35 mouse cellular contexts compared by ENCODE assay signal in the genomic region with DNA sequence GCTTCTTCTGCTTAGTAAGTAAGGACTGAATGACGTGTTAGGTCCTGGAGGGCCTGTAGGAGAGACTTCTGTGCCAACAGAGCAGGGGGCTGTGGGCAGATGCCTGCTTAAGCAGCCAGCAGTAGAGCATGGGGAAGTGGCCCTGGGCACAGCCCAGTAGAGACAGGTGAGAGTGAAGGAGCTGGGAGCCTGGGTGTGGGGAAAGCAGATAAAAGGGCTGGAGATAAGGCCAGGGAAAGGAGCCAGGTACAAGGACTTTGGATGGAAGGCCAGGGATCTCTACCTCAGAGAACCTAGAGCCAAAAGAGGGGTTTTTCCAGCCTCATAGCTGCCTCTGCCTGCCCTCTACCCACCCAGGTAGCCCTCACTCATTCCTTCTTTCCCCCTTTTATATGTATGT. TPM values are rescaled to one million over a fixed set of nuclear protein-coding genes. Genes with fewer than 3 reads are reported as not detected.
DNase-seq lines count a peak whose midpoint lies in the region; ATAC-seq and TF ChIP-seq lines count a peak whose summit lies in the region.
"Had no signal": no experiment of that assay in that cellular context is flagged by ENCODE, and none has a peak within 500 bp of the region (broad histone marks: within the 10 kb centered on the region; RNA-seq: fewer than 3 reads in every experiment).

No protein-coding gene starts in this region.

- peaks cover 27% of the 10 kb centered on the region; the same call in 1 of the 2 replicates for H3K36me3 ChIP-seq in liver, embryonic 12.5 days
- H3K36me3 ChIP-seq in liver, postnatal 0 days (replicated peaks; ENCODE audit: insufficient read depth, low read length), result no peaks in the 10 kb centered on the region; the same call in 1 of the 2 replicates
- no peaks in the 10 kb centered on the region for H3K36me3 ChIP-seq in intestine, embryonic 16.5 days (ENCODE audit: control insufficient read depth, insufficient read depth, low read length)
- no peaks in the 10 kb centered on the region for H3K36me3 ChIP-seq in stomach, embryonic 15.5 days
- H3K36me3 ChIP-seq: limb, embryonic 15.5 days had no signal

- intact Hi-C loops in gastrocnemius, adult 2 months (cut with DNase I), result no loop called here

- 70% methylated on average over 1 of the region's 1 CpGs for WGBS in liver, embryonic 12.5 days (ENCODE audit: insufficient replicate concordance)
- 71% methylated on average over 1 of the region's 1 CpGs for WGBS in liver, postnatal 0 days (ENCODE audit: insufficient replicate concordance)
- WGBS in intestine, embryonic 16.5 days, result 90% methylated on average over 1 of the region's 1 CpGs
- WGBS in stomach, embryonic 15.5 days, result 85% methylated on average over 1 of the region's 1 CpGs
- 49% methylated on average over 1 of the region's 1 CpGs for WGBS in cerebellum, adult 2 months

- no peaks in the 10 kb centered on the region for H3K27me3 ChIP-seq in liver, embryonic 12.5 days (replicated peaks)
- H3K27me3 ChIP-seq in liver, postnatal 0 days (ENCODE audit: insufficient read depth, low read length), result no peaks in the 10 kb centered on the region
- H3K27me3 ChIP-seq in intestine, embryonic 16.5 days (replicated peaks; ENCODE audit: control insufficient read depth, insufficient read depth, low read length), result no peaks in the 10 kb centered on the region
- no peaks in the 10 kb centered on the region for H3K27me3 ChIP-seq in stomach, embryonic 15.5 days (replicated peaks)
- H3K27me3 ChIP-seq in cerebellum, adult 2 months (ENCODE audit: control insufficient read depth, insufficient read depth, low read length), result no peaks in the 10 kb centered on the region
- H3K27me3 ChIP-seq: CH12.LX; embryonic facial prominence, embryonic 13.5 days; limb, embryonic 15.5 days; neural tube, embryonic 12.5 days; Patski had no signal

- H3K4me3 ChIP-seq in gastrocnemius, adult 2 months, result no peak overlapping the region
- no peak overlapping the region for H3K4me3 ChIP-seq in liver, embryonic 12.5 days
- H3K4me3 ChIP-seq in liver, postnatal 0 days (ENCODE audit: low read depth, low read length), result no peak overlapping the region
- H3K4me3 ChIP-seq in intestine, embryonic 16.5 days (ENCODE audit: low read length), result no peak overlapping the region
- no peak overlapping the region for H3K4me3 ChIP-seq in stomach, embryonic 15.5 days (replicated peaks)
- H3K4me3 ChIP-seq in cerebellum, adult 2 months (replicated peaks; ENCODE audit: insufficient read depth, low read depth, low read length), result no peak overlapping the region
- H3K4me3 ChIP-seq: embryonic facial prominence, embryonic 13.5 days; forebrain, embryonic 10.5 days; limb, embryonic 10.5 days; limb, embryonic 15.5 days; midbrain, embryonic 10.5 days; myocyte; neural tube, embryonic 12.5 days had no signal

- no peak overlapping the region for H3K4me2 ChIP-seq in liver, embryonic 12.5 days
- H3K4me2 ChIP-seq in liver, postnatal 0 days (ENCODE audit: low read depth, low read length), result no peak overlapping the region
- peak overlapping the region; percentile 20 for H3K4me2 ChIP-seq in intestine, embryonic 16.5 days (ENCODE audit: low read depth, low read length)
- no peak overlapping the region for H3K4me2 ChIP-seq in stomach, embryonic 15.5 days
- H3K4me2 ChIP-seq: embryonic facial prominence, embryonic 13.5 days; limb, embryonic 15.5 days; neural tube, embryonic 12.5 days had no signal

- no peaks in the 10 kb centered on the region for H3K9me3 ChIP-seq in liver, embryonic 12.5 days (replicated peaks)
- no peaks in the 10 kb centered on the region for H3K9me3 ChIP-seq in liver, postnatal 0 days (ENCODE audit: low read length)
- no peaks in the 10 kb centered on the region for H3K9me3 ChIP-seq in intestine, embryonic 16.5 days (ENCODE audit: control insufficient read depth, low read length)
- no peaks in the 10 kb centered on the region for H3K9me3 ChIP-seq in stomach, embryonic 15.5 days
- H3K9me3 ChIP-seq: limb, embryonic 10.5 days; limb, embryonic 15.5 days; neural tube, embryonic 12.5 days had no signal

- ATAC-seq in liver, embryonic 12.5 days, result no peak
- no peak for ATAC-seq in liver, postnatal 0 days
- ATAC-seq in intestine, embryonic 16.5 days, result peak; percentile 92
- ATAC-seq in stomach, embryonic 15.5 days (ENCODE audit: insufficient read depth, low FRiP score, low read depth), result peak; percentile 74
- ATAC-seq: forebrain, embryonic 16.5 days; hindbrain, embryonic 16.5 days; lung, postnatal 0 days; Patski had no signal

- TF ChIP-seq CTCF in gastrocnemius, adult 2 months (IDR thresholded peaks at IDR 0.05), result no peak
- no peak for TF ChIP-seq CTCF in liver, postnatal 0 days (IDR thresholded peaks at IDR 0.05; ENCODE audit: low read depth)
- TF ChIP-seq CTCF in cerebellum, adult 2 months (IDR thresholded peaks at IDR 0.05; ENCODE audit: borderline replicate concordance, insufficient read depth, low read depth, low read length), result no peak

- peak overlapping the region; percentile 79 for H3K27ac ChIP-seq in gastrocnemius, adult 2 months
- no peak overlapping the region for H3K27ac ChIP-seq in liver, embryonic 12.5 days
- H3K27ac ChIP-seq in liver, postnatal 0 days (ENCODE audit: low read depth), result no peak overlapping the region
- no peak overlapping the region for H3K27ac ChIP-seq in intestine, embryonic 16.5 days (ENCODE audit: low read length)
- 0 out of 2 replicates have a peak overlapping the region, but pooled peaks have one; percentile 16 for H3K27ac ChIP-seq in stomach, embryonic 15.5 days
- H3K27ac ChIP-seq in cerebellum, adult 2 months (ENCODE audit: insufficient read depth, low read length), result no peak overlapping the region
- H3K27ac ChIP-seq: embryonic facial prominence, embryonic 13.5 days; forebrain, embryonic 10.5 days; limb, embryonic 10.5 days; limb, embryonic 15.5 days; midbrain, embryonic 10.5 days; neural tube, embryonic 12.5 days had no signal

- TF ChIP-seq EP300 in liver, postnatal 0 days (IDR thresholded peaks at IDR 0.05; ENCODE audit: low read depth), result no peak

- peaks cover 40% of the 10 kb centered on the region for H3K4me1 ChIP-seq in liver, embryonic 12.5 days
- peaks cover 25% of the 10 kb centered on the region for H3K4me1 ChIP-seq in liver, postnatal 0 days (ENCODE audit: insufficient read depth)
- H3K4me1 ChIP-seq in intestine, embryonic 16.5 days (ENCODE audit: control insufficient read depth, insufficient read depth, low read length), result peaks cover 15% of the 10 kb centered on the region
- peaks cover 12% of the 10 kb centered on the region; the same call in 1 of the 2 replicates for H3K4me1 ChIP-seq in stomach, embryonic 15.5 days
- H3K4me1 ChIP-seq in cerebellum, adult 2 months (ENCODE audit: control insufficient read depth, insufficient read depth, low read length), result peaks cover 22% of the 10 kb centered on the region
- H3K4me1 ChIP-seq: limb, embryonic 10.5 days; neural tube, embryonic 12.5 days had no signal

- DNase-seq in gastrocnemius, adult 2 months, result no peak
- DNase-seq in gastrocnemius, postnatal 4 days (ENCODE audit: low spot score in 2 of 2), result no peak
- DNase-seq in liver, postnatal 0 days, result no peak
- no peak for DNase-seq in cerebellum, adult 2 months
- no peak for DNase-seq in embryo, embryonic 11 days
- DNase-seq: adrenal gland, postnatal 10 days; cerebellum, adult 9-10 months; cerebellum, postnatal 36 days; heart, postnatal 14 days; kidney, postnatal 10 days; layer of hippocampus, postnatal 36 days; lung, postnatal 4 days; right cerebral cortex, postnatal 4 days; thymus, postnatal 36 days had no signal

- no peak for TF ChIP-seq POLR2A in cerebellum, adult 2 months (IDR thresholded peaks at IDR 0.05; ENCODE audit: borderline replicate concordance, insufficient read depth, low read length)

- 0 out of 2 replicates have a peak overlapping the region, but pooled peaks have one; percentile 18 for H3K9ac ChIP-seq in liver, embryonic 12.5 days
- H3K9ac ChIP-seq in liver, postnatal 0 days (replicated peaks), result no peak overlapping the region
- no peak overlapping the region for H3K9ac ChIP-seq in intestine, embryonic 16.5 days (ENCODE audit: low read depth, low read length)
- H3K9ac ChIP-seq in stomach, embryonic 15.5 days, result no peak overlapping the region
- H3K9ac ChIP-seq: embryonic facial prominence, embryonic 13.5 days; limb, embryonic 15.5 days; neural tube, embryonic 12.5 days had no signal

RNA-seq across cellular contexts. Expression of a gene that starts 14.7 kb away (rescaled TPM):
- total RNA-seq in gastrocnemius, adult 2 months (2021), result 1 to 10 TPM; 6.8 to 7.1 TPM
- total RNA-seq in gastrocnemius, postnatal 4 days (2021), result 10 to 100 TPM; 12.1 to 12.6 TPM
- polyA plus RNA-seq in liver, embryonic 12.5 days (2016; fragmentation: Nextera tagmentation; extraction: Ambion mirVana), result 2.9 and 3.3 TPM in 2 replicates
- polyA plus RNA-seq in liver, postnatal 0 days (2015; fragmentation: Nextera tagmentation; extraction: Ambion mirVana), result 0.95 and 1.0 TPM in 2 replicates
- polyA plus RNA-seq in intestine, embryonic 16.5 days (2015; fragmentation: Nextera tagmentation; extraction: Ambion mirVana), result 3.7 and 4.0 TPM in 2 replicates
- 5.8 and 7.2 TPM in 2 replicates for polyA plus RNA-seq in stomach, embryonic 15.5 days (2015; fragmentation: Nextera tagmentation; extraction: Ambion mirVana)
- polyA plus RNA-seq in cerebellum, adult 2 months (2012; rRNA removed), result 12.3 and 12.4 TPM in 2 replicates

RNA-seq across cellular contexts. Expression of a gene that starts 28.6 kb away (rescaled TPM):
- not detected for total RNA-seq in gastrocnemius, adult 2 months (2021)
- total RNA-seq in gastrocnemius, postnatal 4 days (2021), result under 1 TPM in 1 of 2 experiments, not detected in 1; 0.05 TPM
- not detected in 2 replicates for polyA plus RNA-seq in liver, embryonic 12.5 days (2016; fragmentation: Nextera tagmentation; extraction: Ambion mirVana)
- not detected in 2 replicates for polyA plus RNA-seq in liver, postnatal 0 days (2015; fragmentation: Nextera tagmentation; extraction: Ambion mirVana)
- polyA plus RNA-seq in intestine, embryonic 16.5 days (2015; fragmentation: Nextera tagmentation; extraction: Ambion mirVana), result 0.07 and 0.21 TPM in 2 replicates
- polyA plus RNA-seq in stomach, embryonic 15.5 days (2015; fragmentation: Nextera tagmentation; extraction: Ambion mirVana), result 0.04 and 0.10 TPM in 2 replicates
- polyA plus RNA-seq in cerebellum, adult 2 months (2012; rRNA removed), result 0.16 and 0.28 TPM in 2 replicates
- total RNA-seq: gastrocnemius, adult 8-10 months; heart, postnatal 14 days had no signal
- polyA plus RNA-seq: C2C12; forebrain, embryonic 10.5 days; heart, embryonic 14.5 days; hindbrain, embryonic 11.5 days; large intestine, adult 2 months; limb, embryonic 10.5 days; limb, embryonic 15.5 days; liver, embryonic 16.5 days; lung, postnatal 0 days; midbrain, embryonic 10.5 days; myocyte had no signal

Comparison
In these comparisons a context has a peak if more than half of its experiments do, and no peak if none do; other contexts are left out.
1. H3K27ac ChIP-seq: peak in gastrocnemius, adult 2 months (single experiment) and stomach, embryonic 15.5 days (single experiment); none in liver, embryonic 12.5 days (single experiment), liver, postnatal 0 days (single experiment), intestine, embryonic 16.5 days (single experiment) and cerebellum, adult 2 months (single experiment).
2. ATAC-seq: peak in intestine, embryonic 16.5 days (single experiment) and stomach, embryonic 15.5 days (single experiment); none in liver, embryonic 12.5 days (single experiment) and liver, postnatal 0 days (single experiment).